Mouse (Mus musculus) liver, postnatal 0 days (tissue): ENCODE results near the gene Olfr975. TPM values are rescaled to one million over a fixed set of nuclear protein-coding genes. Genes with fewer than 3 reads are reported as not detected.
"Not testable (repeated sequence)": the region's sequence is repeated elsewhere in the genome, so short reads cannot be mapped to it uniquely, and the experiment has no call there.

ENCODE experiments used
- ATAC-seq: fragments of 200-750 bp; cut with Nextera tagmentation; 2 replicates; pipeline ENCODE4 v1.8.0; 2017; ENCODE audit warnings: mild to moderate bottlenecking, moderate library complexity
- DNase-seq: peaks from one replicate; pipeline ENCODE4 v3.0.0-alpha.2; 2016
- H3K27ac ChIP-seq: fragments of 300-500 bp; sonication (generic); 2 replicates; pipeline ENCODE4 v1.5.1; 2014; ENCODE audit warnings: antibody characterized with exemption, moderate library complexity, mild to moderate bottlenecking, low read depth
- H3K27me3 ChIP-seq: fragments of 300-500 bp; sonication (generic); 2 replicates; pipeline ENCODE4 v1.6.1; 2014; ENCODE audit warnings: low read length, control low read depth, mixed read lengths; ENCODE audit not compliant: insufficient read depth
- H3K36me3 ChIP-seq: fragments of 300-500 bp; sonication (generic); replicated peaks from 2 replicates; pipeline ENCODE4 v1.6.1; 2014; ENCODE audit warnings: mild to moderate bottlenecking, control low read depth, low read length, moderate library complexity, mixed read lengths; ENCODE audit not compliant: insufficient read depth
- H3K4me1 ChIP-seq: fragments of 300-500 bp; sonication (generic); 2 replicates; pipeline ENCODE4 v1.6.1; 2014; ENCODE audit warnings: antibody characterized with exemption, mild to moderate bottlenecking, control low read depth; ENCODE audit not compliant: insufficient read depth
- H3K4me2 ChIP-seq: fragments of 300-500 bp; sonication (generic); 2 replicates; pipeline ENCODE4 v1.6.1; 2014; ENCODE audit warnings: low read depth, mild to moderate bottlenecking, low read length, moderate library complexity, mixed read lengths
- H3K4me3 ChIP-seq: fragments of 300-500 bp; sonication (generic); 2 replicates; pipeline ENCODE4 v1.5.1; 2014; ENCODE audit warnings: low read depth, low read length
- H3K9ac ChIP-seq: fragments of 300-500 bp; sonication (generic); replicated peaks from 2 replicates; pipeline ENCODE4 v1.6.1; 2014; ENCODE audit warnings: mild to moderate bottlenecking, moderate library complexity
- H3K9me3 ChIP-seq: fragments of 300-500 bp; sonication (generic); 2 replicates; pipeline ENCODE4 v1.6.1; 2016; ENCODE audit warnings: mild to moderate bottlenecking, control low read depth, low read length, mixed read lengths
- CTCF ChIP-seq: sonication (generic); IDR thresholded peaks from 2 replicates; pipeline ENCODE4 v1.5.1; 2016; ENCODE audit warnings: antibody characterized with exemption, low read depth
- EP300 ChIP-seq: IDR thresholded peaks from 2 replicates; pipeline ENCODE4 v1.6.1; 2016; ENCODE audit warnings: antibody characterized with exemption, low read depth, mild to moderate bottlenecking
- WGBS: fragments of 180-500 bp; shearing (Covaris S2); extraction: QIAGEN DNeasy Blood & Tissue Kit; methylation state at CpG from one replicate; pipeline ENCODE4 v1.1.7; 2014; ENCODE audit not compliant: insufficient replicate concordance; 5-methylcytosine and 5-hydroxymethylcytosine counted together
- polyA plus RNA-seq: library from polyadenylated mRNA; unstranded; fragments of >200 nt; fragmentation: Nextera tagmentation; extraction: Ambion mirVana; gene quantifications from 2 replicates; pipeline ENCODE4 v1.2.1, GENCODE M21; 2015

The Olfr975 gene
- polyA plus RNA-seq = not detected in 2 replicates

- no peak within 1 kb of the TSS for H3K27ac ChIP-seq
- no peak within 1 kb of the TSS for H3K9ac ChIP-seq
- H3K4me1 ChIP-seq = no peaks in the 10 kb centered on the region
- H3K9me3 ChIP-seq = no peaks in the 10 kb centered on the region
- 68% methylated on average over 1 of the region's 1 CpGs for WGBS
- no peaks in the 10 kb centered on the region for H3K36me3 ChIP-seq
- H3K27me3 ChIP-seq = no peaks in the 10 kb centered on the region
- no peak for DNase-seq
- TF ChIP-seq CTCF (no peak), EP300 (no peak)
- ATAC-seq = no peak
- no peak within 1 kb of the TSS for H3K4me2 ChIP-seq
- H3K4me3 ChIP-seq = no peak within 1 kb of the TSS
These were observed at the start of gene Olfr975 for GRCm38 (mm10) chr9:39951946-39952345. Gene Olfr975 (minus strand): TSS chr9:39952046.

GRCm38 (mm10) chr9:39991813-39992212, 40.0 kb upstream of the Olfr975 start, which contains the start of gene Olfr978:
Gene Olfr978 (plus strand): TSS chr9:39992113.
- DNase-seq (no peak), ATAC-seq (no peak)
- Histone ChIP-seq H3K4me1 (no peaks in the 10 kb centered on the region), H3K4me2 (no peak within 1 kb of the TSS), H3K36me3 (no peaks in the 10 kb centered on the region), H3K9ac (no peak within 1 kb of the TSS), H3K9me3 (no peaks in the 10 kb centered on the region), H3K27me3 (no peaks in the 10 kb centered on the region), H3K4me3 (no peak within 1 kb of the TSS), H3K27ac (no peak within 1 kb of the TSS)
- WGBS = 76% methylated on average over 2 of the region's 2 CpGs
- TF ChIP-seq EP300 (no peak), CTCF (no peak)

- WGBS = 67% methylated on average over 1 of the region's 1 CpGs
These were observed 24.8 kb upstream of the Olfr975 start for GRCm38 (mm10) chr9:39976581-39977145.

GRCm38 (mm10) chr9:39961033-39961432, 9.2 kb upstream of the Olfr975 start, which contains the start of gene Olfr976:
Gene Olfr976 (minus strand): TSS chr9:39961133.
- H3K9me3 ChIP-seq, H3K36me3 ChIP-seq, H3K27me3 ChIP-seq, H3K27ac ChIP-seq, H3K4me2 ChIP-seq, DNase-seq, ATAC-seq, H3K4me3 ChIP-seq, H3K4me1 ChIP-seq, H3K9ac ChIP-seq: not testable (repeated sequence)
- WGBS = 66% methylated on average over 6 of the region's 9 CpGs

More at GRCm38 (mm10) chr9:39976581-39977145, 24.8 kb upstream of the Olfr975 start:
- not testable (repeated sequence) for H3K27ac ChIP-seq, H3K4me2 ChIP-seq, H3K9me3 ChIP-seq, H3K4me1 ChIP-seq, ATAC-seq, H3K4me3 ChIP-seq, H3K36me3 ChIP-seq, DNase-seq, H3K9ac ChIP-seq, H3K27me3 ChIP-seq

DNA sequence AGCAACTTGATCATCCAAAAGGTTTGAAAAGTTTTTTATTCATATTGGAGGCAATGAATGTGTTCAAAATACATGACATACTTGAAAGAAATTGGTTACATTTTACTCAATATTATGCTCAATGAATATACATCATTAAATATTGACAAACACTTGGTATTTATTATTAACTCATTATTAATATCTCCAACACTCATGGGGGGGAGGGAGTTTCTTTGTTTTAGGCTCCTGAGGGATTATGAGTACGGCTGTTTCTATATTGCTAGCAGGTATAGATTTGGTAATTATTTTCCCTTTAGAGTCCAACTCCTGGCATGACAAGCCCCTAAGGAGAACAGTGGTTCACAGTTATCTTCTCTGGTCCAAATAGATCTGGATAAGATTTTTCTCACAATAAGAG, 14.6 kb downstream of the Olfr975 start, which contains the start of gene Olfr974:
TSS of gene Olfr974 (plus strand) at position 301 of the 400 bp plus-strand sequence.
- Histone ChIP-seq H3K27me3 (no peaks in the 10 kb centered on the region), H3K9me3 (no peaks in the 10 kb centered on the region), H3K4me1 (no peaks in the 10 kb centered on the region), H3K9ac (no peak within 1 kb of the TSS), H3K27ac (no peak within 1 kb of the TSS), H3K4me2 (no peak within 1 kb of the TSS), H3K36me3 (no peaks in the 10 kb centered on the region), H3K4me3 (no peak within 1 kb of the TSS)
- TF ChIP-seq CTCF = no peak
- no peak for TF ChIP-seq EP300
- WGBS = 76% methylated on average over 1 of the region's 1 CpGs
- DNase-seq (no peak), ATAC-seq (no peak)

GRCm38 (mm10) chr9:39928837-39929236, 23.0 kb downstream of the Olfr975 start:
- WGBS = 52% methylated on average over 1 of the region's 1 CpGs
- H3K4me2 ChIP-seq, H3K4me1 ChIP-seq, DNase-seq, H3K36me3 ChIP-seq, H3K4me3 ChIP-seq, H3K27me3 ChIP-seq, H3K9me3 ChIP-seq, H3K27ac ChIP-seq, H3K9ac ChIP-seq, ATAC-seq: not testable (repeated sequence)

DNA sequence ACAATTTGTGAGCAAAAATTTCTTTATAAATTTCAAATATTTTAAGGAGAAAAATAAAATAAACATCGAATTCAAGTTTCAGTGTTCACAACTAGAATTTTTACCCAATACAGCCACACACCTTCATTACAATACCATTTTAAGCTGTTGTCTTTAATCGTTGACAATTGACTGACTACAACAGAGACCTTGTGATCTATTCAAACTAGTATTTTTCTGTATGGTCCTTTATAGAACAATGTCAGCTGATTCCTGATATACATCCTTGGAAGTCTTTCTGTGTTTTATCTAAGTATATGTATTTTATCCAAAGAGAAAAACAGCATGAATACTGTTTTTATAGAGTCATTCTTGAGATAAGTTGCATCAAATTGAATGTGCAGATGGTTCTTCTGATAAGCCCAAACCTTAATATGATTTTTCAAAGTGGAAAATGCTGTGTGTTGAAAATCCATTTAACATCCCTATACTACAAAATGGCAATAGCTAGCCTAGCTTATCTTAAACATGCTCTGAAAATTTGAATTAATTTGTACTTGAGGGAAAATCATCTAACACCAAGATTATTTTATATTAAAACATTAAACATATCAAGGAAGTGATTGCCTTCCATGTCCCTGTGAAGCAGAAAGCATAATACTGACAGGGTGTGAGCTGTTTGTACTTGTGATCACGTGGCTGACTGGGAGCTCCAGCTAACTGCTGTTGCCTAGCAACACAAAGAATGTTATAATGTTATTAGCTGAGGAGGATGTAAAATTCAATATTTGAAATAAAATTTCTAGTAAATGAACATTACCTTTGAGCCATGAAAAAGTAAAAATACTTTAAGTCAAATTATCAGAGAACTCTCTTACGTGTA, 23.6 kb downstream of the Olfr975 start:
- no CpG with 5 or more reads among the region's 4 CpGs for WGBS

More for the DNA sequence above, 23.6 kb downstream of the Olfr975 start:
- not testable (repeated sequence) for ATAC-seq, H3K27ac ChIP-seq, H3K36me3 ChIP-seq, H3K4me1 ChIP-seq, H3K4me2 ChIP-seq, H3K27me3 ChIP-seq, DNase-seq, H3K9me3 ChIP-seq, H3K9ac ChIP-seq, H3K4me3 ChIP-seq
